Mouse (Mus musculus) CH12.LX (cell line): ENCODE results near the gene Olfml2a. TPM values are rescaled to one million over a fixed set of nuclear protein-coding genes. Genes with fewer than 3 reads are reported as not detected.

ENCODE experiments used
- DNase-seq: peaks from one replicate; pipeline ENCODE4 v3.0.0-alpha.2; 2013; ENCODE audit errors: extremely low read depth
- H3K27ac ChIP-seq: 2 replicates; pipeline ENCODE4 v1.5.1; 2012; ENCODE audit warnings: low read depth, mild to moderate bottlenecking, control low read depth, moderate library complexity; ENCODE audit not compliant: insufficient read depth
- H3K27me3 ChIP-seq: replicated peaks from 2 replicates; pipeline ENCODE3; 2012; ENCODE audit warnings: inconsistent platforms
- H3K36me3 ChIP-seq, 2 experiments: replicated peaks in 1 of 2; 2 replicates each; pipeline versions ENCODE3 to v1.6.1; 2012; ENCODE audit warnings: inconsistent platforms in 1 of 2, low read length in 1 of 2, mild to moderate bottlenecking in 1 of 2, mixed read lengths in 1 of 2, moderate library complexity in 1 of 2; ENCODE audit not compliant: control insufficient read depth in 1 of 2, insufficient read depth in 1 of 2
- H3K4me1 ChIP-seq, 2 experiments: 2 replicates each; pipeline ENCODE4 v1.6.1; 2012; ENCODE audit warnings: inconsistent platforms in 1 of 2, moderate library complexity in 1 of 2; ENCODE audit not compliant: insufficient read depth in 2 of 2, control insufficient read depth in 1 of 2
- H3K4me2 ChIP-seq: 2 replicates; pipeline ENCODE4 v1.6.1; 2012; ENCODE audit warnings: low read depth, mild to moderate bottlenecking, control low read depth; ENCODE audit not compliant: poor library complexity, insufficient read depth, severe bottlenecking
- H3K4me3 ChIP-seq, 3 experiments: fragments of 150-350 bp in 1 of 3; sonication (generic) in 1 of 3; replicated peaks in 1 of 3; 2 replicates each; pipeline versions ENCODE3 to v1.5.1; 2011 to 2012; ENCODE audit warnings: low read depth in 2 of 3, low read length in 2 of 3, mild to moderate bottlenecking in 2 of 3, moderate library complexity in 2 of 3, control low read depth in 1 of 3, improper control_type of control experiment in 1 of 3, inconsistent platforms in 1 of 3, mixed read lengths in 1 of 3; ENCODE audit not compliant: poor library complexity in 1 of 3
- H3K79me2 ChIP-seq: replicated peaks from 2 replicates; pipeline ENCODE4 v1.6.1; 2012; ENCODE audit warnings: mild to moderate bottlenecking, moderate library complexity; ENCODE audit not compliant: control insufficient read depth, poor library complexity, insufficient read depth, severe bottlenecking; ENCODE audit errors: extremely low read depth
- H3K9ac ChIP-seq: 2 replicates; pipeline ENCODE4 v1.6.1; 2012; ENCODE audit warnings: low read depth, mild to moderate bottlenecking, control low read depth, moderate library complexity; ENCODE audit not compliant: insufficient read depth
- H3K9me3 ChIP-seq: replicated peaks from 2 replicates; pipeline ENCODE3; 2012; ENCODE audit warnings: low read length, inconsistent platforms, mixed read lengths
- BHLHE40 ChIP-seq: IDR thresholded peaks from 2 replicates; pipeline ENCODE4 v1.6.1; 2011; ENCODE audit warnings: mild to moderate bottlenecking, low read depth, low read length, improper control_type of control experiment
- CTCF ChIP-seq, 2 experiments: IDR thresholded peaks in 1 of 2; conservative IDR thresholded peaks in 1 of 2; 2 replicates each; pipeline ENCODE4 v1.5.1; 2011 to 2012; ENCODE audit warnings: low read depth in 2 of 2, low read length in 2 of 2, improper control_type of control experiment in 1 of 2, inconsistent platforms in 1 of 2, mild to moderate bottlenecking in 1 of 2, moderate library complexity in 1 of 2
- KAT2A ChIP-seq: IDR thresholded peaks from 2 replicates; pipeline ENCODE4 v1.6.1; 2012; ENCODE audit warnings: low read length, improper control_type of control experiment, inconsistent platforms; ENCODE audit not compliant: insufficient replicate concordance
- MAX ChIP-seq: IDR thresholded peaks from 2 replicates; pipeline ENCODE4 v1.6.1; 2011; ENCODE audit warnings: low read length, improper control_type of control experiment
- MEF2A ChIP-seq: IDR thresholded peaks from 2 replicates; pipeline ENCODE4 v1.6.1; 2014; ENCODE audit warnings: low read depth, mild to moderate bottlenecking, inconsistent platforms, low read length, improper control_type of control experiment, borderline replicate concordance
- MYC ChIP-seq: IDR thresholded peaks from 2 replicates; pipeline ENCODE4 v1.6.1; 2011; ENCODE audit warnings: low read depth, mild to moderate bottlenecking, improper control_type of control experiment, low read length
- NRF1 ChIP-seq: IDR thresholded peaks from 2 replicates; pipeline ENCODE4 v1.6.1; 2014; ENCODE audit warnings: low read depth, mild to moderate bottlenecking, inconsistent platforms, low read length, improper control_type of control experiment, moderate library complexity
- POLR2A ChIP-seq: IDR thresholded peaks from 2 replicates; pipeline ENCODE4 v1.6.1; 2011; ENCODE audit warnings: low read depth, mild to moderate bottlenecking, improper control_type of control experiment, low read length
- RCOR1 ChIP-seq: conservative IDR thresholded peaks from 2 replicates; pipeline ENCODE4 v1.6.1; 2012; ENCODE audit warnings: low read depth, mild to moderate bottlenecking, inconsistent platforms, low read length, improper control_type of control experiment
- TBP ChIP-seq: conservative IDR thresholded peaks from 2 replicates; pipeline ENCODE4 v1.6.1; 2011; ENCODE audit warnings: low read depth, low read length, improper control_type of control experiment
- ZKSCAN1 ChIP-seq: IDR thresholded peaks from 2 replicates; pipeline ENCODE4 v1.6.1; 2012; ENCODE audit warnings: low read depth, inconsistent platforms, low read length, improper control_type of control experiment, borderline replicate concordance
- ZMIZ1 ChIP-seq: IDR thresholded peaks from 2 replicates; pipeline ENCODE4 v1.6.1; 2012; ENCODE audit warnings: low read depth, mild to moderate bottlenecking, inconsistent platforms, low read length, improper control_type of control experiment
- dilution Hi-C: fragments of 300-500 bp; cut with MboI; formaldehyde crosslinking; loops from 2 replicates; pipeline ENCODE4 v1.14.3; 2020; ENCODE audit warnings: low sequenced_read_pairs; ENCODE audit not compliant: extremely low pct_unique_long_range_greater_than_20kb, extremely low pct_ligation_motif_present
- in situ Hi-C: fragments of 300-500 bp; cut with MboI; formaldehyde crosslinking; loops from 3 replicates; pipeline ENCODE4 v1.14.3; 2019; ENCODE audit warnings: low sequenced_read_pairs, low pct_ligation_motif_present, low pct_unique_long_range_greater_than_20kb, mixed read lengths
- polyA plus RNA-seq: library from polyadenylated mRNA; unstranded; fragments of >175 nt; gene quantifications from 2 replicates; pipeline ENCODE4 v1.2.1, GENCODE M21; 2012; ENCODE audit warnings: low read depth; ENCODE audit not compliant: insufficient read length
- total RNA-seq, 2 experiments: library from RNA; depleted of rRNA; stranded (reverse); fragments of 300-350 nt in 1 of 2; fragments of >200 nt in 1 of 2; gene quantifications; 2 replicates each; pipeline ENCODE4 v1.2.3; 2012 to 2014

Gene Olfml2a
- total and polyA plus RNA-seq, 3 experiments: 4.3 to 8.5 (median 5.5) TPM

GRCm38 (mm10) chr2:38977837-38978236, 46.1 kb downstream of the Olfml2a start:
- no peaks in the 10 kb centered on the region for H3K36me3 ChIP-seq
- H3K79me2 ChIP-seq: no peaks in the 10 kb centered on the region
- TF ChIP-seq NRF1 (no peak), POLR2A (no peak), RCOR1 (no peak), ZKSCAN1 (no peak), MAX (no peak), MYC (no peak)
- no peak overlapping the region for H3K4me3 ChIP-seq
- DNase-seq: no peak
- in situ Hi-C loops (no loop called here), dilution Hi-C loops (no loop called here)
- H3K27ac ChIP-seq: no peak overlapping the region
- H3K4me2 ChIP-seq: no peak overlapping the region
- no peak overlapping the region for H3K9ac ChIP-seq
- H3K4me1 ChIP-seq: peaks cover 2 to 27% of the 10 kb centered on the region in 2 experiments; a peak in 3 of 4 replicates
- H3K27me3 ChIP-seq: no peaks in the 10 kb centered on the region
- H3K9me3 ChIP-seq: no peaks in the 10 kb centered on the region

GRCm38 (mm10) chr2:38983456-38983855, 51.7 kb downstream of the Olfml2a start:
- no peak overlapping the region for H3K27ac ChIP-seq
- in situ Hi-C loops: no loop called here
- peak; percentile 31 to 44 for TF ChIP-seq CTCF (conservative IDR thresholded peaks at IDR 0.05 in 1 of 2, IDR thresholded peaks at IDR 0.05 in 1 of 2; ENCODE audit: low read depth in 2 of 2, low read length in 2 of 2)
- no peak for TF ChIP-seq ZMIZ1
- no peak for TF ChIP-seq BHLHE40
- no peak for TF ChIP-seq MEF2A
- TF ChIP-seq TBP: no peak

GRCm38 (mm10) chr2:38986580-38986979, 54.8 kb downstream of the Olfml2a start:
- Histone ChIP-seq H3K9ac (no peak overlapping the region), H3K79me2 (no peaks in the 10 kb centered on the region), H3K4me2 (no peak overlapping the region), H3K27me3 (no peaks in the 10 kb centered on the region), H3K4me3 (no peak overlapping the region), H3K4me1 (peaks cover 18 to 23% of the 10 kb centered on the region in 2 experiments), H3K27ac (no peak overlapping the region), H3K9me3 (peaks cover 19% of the 10 kb centered on the region), H3K36me3 (peaks cover 0 to 4% of the 10 kb centered on the region in 2 experiments)
- dilution Hi-C loops: no loop called here
- TF ChIP-seq KAT2A: no peak
- no peak for DNase-seq
- in situ Hi-C loops: no loop called here

More at GRCm38 (mm10) chr2:38983456-38983855, 51.7 kb downstream of the Olfml2a start:
- Histone ChIP-seq H3K4me1 (peaks cover 18 to 30% of the 10 kb centered on the region in 2 experiments), H3K79me2 (no peaks in the 10 kb centered on the region), H3K4me3 (no peak overlapping the region), H3K9ac (no peak overlapping the region), H3K27me3 (no peaks in the 10 kb centered on the region), H3K9me3 (peaks cover 19% of the 10 kb centered on the region), H3K4me2 (no peak overlapping the region), H3K36me3 (peaks cover 0 to 4% of the 10 kb centered on the region in 2 experiments)
- DNase-seq: no peak
- dilution Hi-C loops: no loop called here
